In genomic region chr8:124314803-124315202, GRCm38 (mm10) we compare ENCODE assay signal across 8 mouse cellular contexts.
DNase-seq lines count a peak whose midpoint lies in the region; ATAC-seq and TF ChIP-seq lines count a peak whose summit lies in the region.

No protein-coding gene starts in this region.

- no peak overlapping the region for H3K4me2 ChIP-seq in intestine, embryonic 16.5 days (ENCODE audit: low read depth, low read length)
- no peak overlapping the region for H3K4me2 ChIP-seq in midbrain, postnatal 0 days (ENCODE audit: low read depth, low read length, poor library complexity, severe bottlenecking)

- H3K9me3 ChIP-seq in intestine, embryonic 16.5 days (ENCODE audit: control insufficient read depth, low read length) = no peaks in the 10 kb centered on the region
- no peaks in the 10 kb centered on the region for H3K9me3 ChIP-seq in midbrain, postnatal 0 days (ENCODE audit: low read length)

- H3K4me1 ChIP-seq in intestine, embryonic 16.5 days (ENCODE audit: control insufficient read depth, insufficient read depth, low read length) = peaks cover 5% of the 10 kb centered on the region; the same call in 1 of the 2 replicates
- peaks cover 19% of the 10 kb centered on the region for H3K4me1 ChIP-seq in midbrain, postnatal 0 days (ENCODE audit: insufficient read depth, low read length)

- ATAC-seq in CD4-positive, CD25-positive, alpha-beta regulatory T cell, adult 4 months = no peak
- ATAC-seq in intestine, embryonic 16.5 days = no peak
- ATAC-seq in midbrain, postnatal 0 days (ENCODE audit: low FRiP score) = peak; percentile 28; the same call in 1 of the 2 replicates

- no peaks in the 10 kb centered on the region for H3K27me3 ChIP-seq in intestine, embryonic 16.5 days (replicated peaks; ENCODE audit: control insufficient read depth, insufficient read depth, low read length)
- no peaks in the 10 kb centered on the region for H3K27me3 ChIP-seq in midbrain, postnatal 0 days (ENCODE audit: insufficient read depth, low read length)

- 0 out of 2 replicates have a peak overlapping the region, but pooled peaks have one; percentile 9 for H3K9ac ChIP-seq in intestine, embryonic 16.5 days (ENCODE audit: low read depth, low read length)
- no peak overlapping the region for H3K9ac ChIP-seq in midbrain, postnatal 0 days (replicated peaks; ENCODE audit: low read length, poor library complexity, severe bottlenecking)

- peak; percentile 71 for TF ChIP-seq CTCF in midbrain, postnatal 0 days (IDR thresholded peaks at IDR 0.05)

- 47% methylated on average over 10 of the region's 10 CpGs for WGBS in intestine, embryonic 16.5 days
- WGBS in midbrain, postnatal 0 days = 24% methylated on average over 10 of the region's 10 CpGs

- no peaks in the 10 kb centered on the region for H3K36me3 ChIP-seq in intestine, embryonic 16.5 days (ENCODE audit: control insufficient read depth, insufficient read depth, low read length)
- H3K36me3 ChIP-seq in midbrain, postnatal 0 days (ENCODE audit: insufficient read depth, low read length) = no peaks in the 10 kb centered on the region

- peak; percentile 69 for DNase-seq in CD4-positive, CD25-positive, alpha-beta regulatory T cell, adult 2 months (ENCODE audit: low read depth, low spot score)
- DNase-seq in right cerebral cortex, postnatal 14 days = peak; percentile 38
- DNase-seq in right cerebral cortex, postnatal 25 days = no peak
- peak; percentile 50 for DNase-seq in midbrain, postnatal 0 days (ENCODE audit: low spot score)
- no peak for DNase-seq in spleen, adult 12 weeks (ENCODE audit: low spot score)
- DNase-seq in gastrocnemius, postnatal 25 days = no peak

- no peak overlapping the region for H3K4me3 ChIP-seq in intestine, embryonic 16.5 days (ENCODE audit: low read length)
- no peak overlapping the region for H3K4me3 ChIP-seq in midbrain, postnatal 0 days (ENCODE audit: low read depth, low read length)

- peak overlapping the region; percentile 4; the same call in 1 of the 2 replicates for H3K27ac ChIP-seq in intestine, embryonic 16.5 days (ENCODE audit: low read length)
- H3K27ac ChIP-seq in midbrain, postnatal 0 days (ENCODE audit: low read depth, low read length) = no peak overlapping the region

Comparison
In these comparisons a context has a peak if more than half of its experiments do, and no peak if none do; other contexts are left out.
1. DNase-seq: peak in CD4-positive, CD25-positive, alpha-beta regulatory T cell, adult 2 months (single experiment), right cerebral cortex, postnatal 14 days (single experiment) and midbrain, postnatal 0 days (single experiment); none in right cerebral cortex, postnatal 25 days (single experiment), spleen, adult 12 weeks (single experiment) and gastrocnemius, postnatal 25 days (single experiment).